Mouse (Mus musculus) liver, embryonic 14.5 days (tissue): Measurements from ENCODE around the gene Wbp2. TPM values are rescaled to one million over a fixed set of nuclear protein-coding genes. Genes with fewer than 3 reads are reported as not detected.

Experiments
- ATAC-seq: fragments of 200-750 bp; cut with Nextera tagmentation; 2 replicates; pipeline ENCODE4 v1.8.0; 2017; ENCODE audit warnings: moderate number of reproducible peaks, mild to moderate bottlenecking, moderate library complexity; ENCODE audit not compliant: insufficient read depth
- DNase-seq, 3 experiments: peaks; one replicate each; pipeline ENCODE4 v3.0.0-alpha.2; 2012 to 2013; ENCODE audit warnings: low read depth in 3 of 3, low spot score in 3 of 3
- H3K27ac ChIP-seq: fragments of 300-500 bp; sonication (generic); 2 replicates; pipeline ENCODE4 v1.5.1; 2014; ENCODE audit warnings: moderate library complexity, mild to moderate bottlenecking, control low read depth, inconsistent platforms
- H3K27me3 ChIP-seq: fragments of 300-500 bp; sonication (generic); 2 replicates; pipeline ENCODE4 v1.6.1; 2014; ENCODE audit warnings: mild to moderate bottlenecking, low read length, moderate library complexity; ENCODE audit not compliant: control insufficient read depth, insufficient read depth
- H3K36me3 ChIP-seq: fragments of 300-500 bp; sonication (generic); replicated peaks from 2 replicates; pipeline ENCODE4 v1.6.1; 2014; ENCODE audit warnings: low read depth; ENCODE audit not compliant: control insufficient read depth, insufficient read depth
- H3K4me1 ChIP-seq, 2 experiments: fragments of 200-500 bp in 1 of 2; fragments of 300-500 bp in 1 of 2; sonication (generic) in 1 of 2; replicated peaks; 2 replicates each; pipeline ENCODE4 v1.6.1; 2012 to 2014; ENCODE audit warnings: antibody characterized with exemption in 1 of 2, inconsistent platforms in 1 of 2, low read length in 1 of 2; ENCODE audit not compliant: control insufficient read depth in 2 of 2, insufficient read depth in 2 of 2
- H3K4me2 ChIP-seq: fragments of 300-500 bp; sonication (generic); 2 replicates; pipeline ENCODE4 v1.6.1; 2014; ENCODE audit warnings: low read depth, mild to moderate bottlenecking, control low read depth, moderate library complexity
- H3K4me3 ChIP-seq, 2 experiments: fragments of 200-500 bp in 1 of 2; fragments of 300-500 bp in 1 of 2; sonication (generic) in 1 of 2; 2 replicates each; pipeline ENCODE4 v1.5.1; 2012 to 2014; ENCODE audit warnings: low read depth in 2 of 2, low read length in 2 of 2, mild to moderate bottlenecking in 2 of 2, control low read depth in 1 of 2, inconsistent platforms in 1 of 2, moderate library complexity in 1 of 2; ENCODE audit not compliant: insufficient read depth in 1 of 2
- H3K9ac ChIP-seq: fragments of 300-500 bp; sonication (generic); replicated peaks from 2 replicates; pipeline ENCODE4 v1.6.1; 2014; ENCODE audit warnings: mild to moderate bottlenecking, control low read depth, moderate library complexity
- H3K9me3 ChIP-seq: fragments of 300-500 bp; sonication (generic); 2 replicates; pipeline ENCODE4 v1.6.1; 2016; ENCODE audit warnings: low read length, mixed read lengths; ENCODE audit not compliant: control insufficient read depth
- CTCF ChIP-seq: IDR thresholded peaks from 2 replicates; pipeline ENCODE4 v1.5.1; 2016; ENCODE audit warnings: antibody characterized with exemption, low read depth, control low read depth
- EP300 ChIP-seq: IDR thresholded peaks from 2 replicates; pipeline ENCODE4 v1.6.1; 2016; ENCODE audit warnings: antibody characterized with exemption, low read depth
- WGBS: fragments of 180-500 bp; shearing (Covaris S2); extraction: QIAGEN DNeasy Blood & Tissue Kit; methylation state at CpG from one replicate; pipeline ENCODE4 v1.1.7; 2014; ENCODE audit not compliant: insufficient replicate concordance; 5-methylcytosine and 5-hydroxymethylcytosine counted together
- polyA plus RNA-seq, 2 experiments: library from polyadenylated mRNA; depleted of rRNA in 1 of 2; stranded (reverse) in 1 of 2; unstranded in 1 of 2; fragments of >200 nt; fragmentation: Nextera tagmentation in 1 of 2; extraction: Ambion mirVana in 1 of 2; gene quantifications; 2 replicates each; pipeline versions ENCODE4 v1.2.1 to v1.2.3; 2012 to 2014

The Wbp2 gene
- polyA plus RNA-seq, 2 experiments: 46.2 to 74.5 TPM

DNA sequence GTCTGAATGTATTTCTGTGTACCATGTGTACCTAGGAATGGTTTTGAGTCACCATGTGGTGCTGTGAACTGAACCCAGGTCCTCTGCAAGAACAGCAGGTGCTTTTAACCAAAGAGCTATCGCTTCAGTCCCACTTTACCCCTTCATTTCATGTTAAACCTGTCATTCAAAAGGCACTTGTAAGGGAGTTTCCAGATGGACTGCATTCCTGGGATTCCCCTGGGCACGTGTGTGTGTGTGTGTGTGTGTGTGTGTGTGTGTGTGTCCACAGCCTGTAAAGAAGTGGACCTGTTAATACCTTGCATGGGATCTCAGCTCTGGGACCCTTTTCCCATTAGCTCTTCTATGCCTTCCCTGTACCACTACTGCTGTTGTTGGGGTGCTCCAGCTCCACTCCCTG, 37.2 kb downstream of the Wbp2 start:
- Histone ChIP-seq H3K4me3 (no peak overlapping the region), H3K9ac (no peak overlapping the region), H3K36me3 (peaks cover 50% of the 10 kb centered on the region), H3K9me3 (no peaks in the 10 kb centered on the region), H3K27me3 (no peaks in the 10 kb centered on the region), H3K4me1 (peaks cover 0 to 5% of the 10 kb centered on the region in 2 experiments; a peak in 3 of 4 replicates), H3K4me2 (no peak overlapping the region), H3K27ac (no peak overlapping the region)
- no peak for ATAC-seq
- TF ChIP-seq EP300 (no peak), CTCF (no peak)
- no peak for DNase-seq
- 79% methylated on average over 2 of the region's 2 CpGs for WGBS

GRCm38 (mm10) chr11:116045173-116045572, 41.6 kb downstream of the Wbp2 start:
- WGBS: 86% methylated on average over 6 of the region's 6 CpGs
- TF ChIP-seq EP300 (no peak), CTCF (no peak)

GRCm38 (mm10) chr11:116043286-116043685, 43.5 kb downstream of the Wbp2 start:
- H3K9me3 ChIP-seq: no peaks in the 10 kb centered on the region
- no peak overlapping the region for H3K4me2 ChIP-seq
- ATAC-seq: no peak
- H3K4me1 ChIP-seq: 0 out of 4 replicates have a peak, but pooled peaks cover 0 to 2% of the 10 kb centered on the region in 2 experiments
- no peak for DNase-seq
- 79% methylated on average over 1 of the region's 1 CpGs for WGBS
- H3K27me3 ChIP-seq: no peaks in the 10 kb centered on the region
- TF ChIP-seq CTCF (no peak), EP300 (no peak)
- no peak overlapping the region for H3K4me3 ChIP-seq
- H3K36me3 ChIP-seq: peaks cover 37% of the 10 kb centered on the region
- no peak overlapping the region for H3K9ac ChIP-seq
- no peak overlapping the region for H3K27ac ChIP-seq

More at GRCm38 (mm10) chr11:116045173-116045572, 41.6 kb downstream of the Wbp2 start:
- Histone ChIP-seq H3K9ac (no peak overlapping the region), H3K27ac (no peak overlapping the region), H3K36me3 (peaks cover 35% of the 10 kb centered on the region), H3K9me3 (no peaks in the 10 kb centered on the region), H3K4me1 (0 out of 4 replicates have a peak, but pooled peaks cover 0 to 2% of the 10 kb centered on the region in 2 experiments), H3K27me3 (no peaks in the 10 kb centered on the region), H3K4me2 (no peak overlapping the region), H3K4me3 (no peak overlapping the region)
- DNase-seq: no peak
- no peak for ATAC-seq

GRCm38 (mm10) chr11:116042372-116043138, 44.2 kb downstream of the Wbp2 start:
- DNase-seq (no peak), ATAC-seq (no peak)
- 0 out of 4 replicates have a peak, but pooled peaks cover 0 to 2% of the 10 kb centered on the region in 2 experiments for H3K4me1 ChIP-seq
- WGBS: 58% methylated on average over 5 of the region's 5 CpGs
- peaks cover 35% of the 10 kb centered on the region for H3K36me3 ChIP-seq
- no peaks in the 10 kb centered on the region for H3K27me3 ChIP-seq
- no peak overlapping the region for H3K4me3 ChIP-seq
- H3K9me3 ChIP-seq: no peaks in the 10 kb centered on the region
- TF ChIP-seq CTCF (no peak), EP300 (no peak)
- no peak overlapping the region for H3K27ac ChIP-seq
- no peak overlapping the region for H3K4me2 ChIP-seq
- H3K9ac ChIP-seq: no peak overlapping the region

DNA sequence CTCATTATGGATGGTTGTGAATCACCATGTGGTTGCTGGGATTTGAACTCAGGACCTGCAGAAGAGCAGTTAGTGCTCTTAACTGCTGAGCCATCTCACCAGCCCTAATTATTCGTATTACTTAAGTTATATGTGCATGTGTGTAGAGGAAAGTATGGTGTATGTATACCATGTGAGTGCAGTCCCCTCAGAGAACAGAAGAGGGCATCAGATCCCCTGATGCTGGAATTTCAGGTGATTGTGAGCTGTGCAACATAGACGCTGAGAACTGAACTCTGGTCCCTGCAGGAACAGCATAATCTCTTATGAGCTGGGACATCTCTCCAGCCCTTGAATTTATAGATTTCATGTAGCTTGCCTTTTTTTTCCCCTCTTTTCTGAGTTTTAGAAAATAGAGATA, 45.0 kb downstream of the Wbp2 start:
- Histone ChIP-seq H3K9ac (no peak overlapping the region), H3K27me3 (no peaks in the 10 kb centered on the region), H3K4me3 (no peak overlapping the region), H3K36me3 (peaks cover 32% of the 10 kb centered on the region), H3K9me3 (no peaks in the 10 kb centered on the region), H3K4me1 (0 out of 4 replicates have a peak, but pooled peaks cover 0 to 2% of the 10 kb centered on the region in 2 experiments), H3K27ac (no peak overlapping the region), H3K4me2 (no peak overlapping the region)
- ATAC-seq: no peak
- TF ChIP-seq CTCF: peak; percentile 13; the same call in 1 of the 2 replicates
- TF ChIP-seq EP300: no peak
- DNase-seq: no peak
- 90% methylated on average over 2 of the region's 2 CpGs for WGBS
